Mouse (Mus musculus) CH12.LX (cell line): ENCODE measurements around the gene Gm49405. TPM values are rescaled to one million over a fixed set of nuclear protein-coding genes. Genes with fewer than 3 reads are reported as not detected.

ENCODE experiments used
- DNase-seq: peaks from one replicate; pipeline ENCODE4 v3.0.0-alpha.2; 2013; ENCODE audit errors: extremely low read depth
- H3K27ac ChIP-seq: 2 replicates; pipeline ENCODE4 v1.5.1; 2012; ENCODE audit warnings: low read depth, mild to moderate bottlenecking, control low read depth, moderate library complexity; ENCODE audit not compliant: insufficient read depth
- H3K27me3 ChIP-seq: replicated peaks from 2 replicates; pipeline ENCODE3; 2012; ENCODE audit warnings: inconsistent platforms
- H3K36me3 ChIP-seq, 2 experiments: replicated peaks in 1 of 2; 2 replicates each; pipeline versions ENCODE3 to v1.6.1; 2012; ENCODE audit warnings: inconsistent platforms in 1 of 2, low read length in 1 of 2, mild to moderate bottlenecking in 1 of 2, mixed read lengths in 1 of 2, moderate library complexity in 1 of 2; ENCODE audit not compliant: control insufficient read depth in 1 of 2, insufficient read depth in 1 of 2
- H3K4me1 ChIP-seq, 2 experiments: 2 replicates each; pipeline ENCODE4 v1.6.1; 2012; ENCODE audit warnings: inconsistent platforms in 1 of 2, moderate library complexity in 1 of 2; ENCODE audit not compliant: insufficient read depth in 2 of 2, control insufficient read depth in 1 of 2
- H3K4me2 ChIP-seq: 2 replicates; pipeline ENCODE4 v1.6.1; 2012; ENCODE audit warnings: low read depth, mild to moderate bottlenecking, control low read depth; ENCODE audit not compliant: poor library complexity, insufficient read depth, severe bottlenecking
- H3K4me3 ChIP-seq, 3 experiments: fragments of 150-350 bp in 1 of 3; sonication (generic) in 1 of 3; replicated peaks in 1 of 3; 2 replicates each; pipeline versions ENCODE3 to v1.5.1; 2011 to 2012; ENCODE audit warnings: low read depth in 2 of 3, low read length in 2 of 3, mild to moderate bottlenecking in 2 of 3, moderate library complexity in 2 of 3, control low read depth in 1 of 3, improper control_type of control experiment in 1 of 3, inconsistent platforms in 1 of 3, mixed read lengths in 1 of 3; ENCODE audit not compliant: poor library complexity in 1 of 3
- H3K79me2 ChIP-seq: replicated peaks from 2 replicates; pipeline ENCODE4 v1.6.1; 2012; ENCODE audit warnings: mild to moderate bottlenecking, moderate library complexity; ENCODE audit not compliant: control insufficient read depth, poor library complexity, insufficient read depth, severe bottlenecking; ENCODE audit errors: extremely low read depth
- H3K9ac ChIP-seq: 2 replicates; pipeline ENCODE4 v1.6.1; 2012; ENCODE audit warnings: low read depth, mild to moderate bottlenecking, control low read depth, moderate library complexity; ENCODE audit not compliant: insufficient read depth
- H3K9me3 ChIP-seq: replicated peaks from 2 replicates; pipeline ENCODE3; 2012; ENCODE audit warnings: low read length, inconsistent platforms, mixed read lengths
- CHD1 ChIP-seq: IDR thresholded peaks from 2 replicates; pipeline ENCODE4 v1.6.1; 2012; ENCODE audit warnings: low read depth, low read length, improper control_type of control experiment, inconsistent platforms
- IRF4 ChIP-seq: IDR thresholded peaks from 2 replicates; pipeline ENCODE4 v1.6.1; 2014; ENCODE audit warnings: low read depth, mild to moderate bottlenecking, inconsistent platforms, low read length, improper control_type of control experiment
- MAFK ChIP-seq: IDR thresholded peaks from 2 replicates; pipeline ENCODE4 v1.6.1; 2011; ENCODE audit warnings: low read length, improper control_type of control experiment; ENCODE audit not compliant: insufficient replicate concordance
- MEF2A ChIP-seq: IDR thresholded peaks from 2 replicates; pipeline ENCODE4 v1.6.1; 2014; ENCODE audit warnings: low read depth, mild to moderate bottlenecking, inconsistent platforms, low read length, improper control_type of control experiment, borderline replicate concordance
- MXI1 ChIP-seq: IDR thresholded peaks from 2 replicates; pipeline ENCODE4 v1.6.1; 2011; ENCODE audit warnings: mild to moderate bottlenecking, low read depth, low read length, improper control_type of control experiment
- POLR2A ChIP-seq: IDR thresholded peaks from 2 replicates; pipeline ENCODE4 v1.6.1; 2011; ENCODE audit warnings: low read depth, mild to moderate bottlenecking, improper control_type of control experiment, low read length
- POLR2AphosphoS2 ChIP-seq: IDR thresholded peaks from 2 replicates; pipeline ENCODE4 v1.6.1; 2011; ENCODE audit warnings: low read depth, low read length, improper control_type of control experiment
- RCOR1 ChIP-seq: conservative IDR thresholded peaks from 2 replicates; pipeline ENCODE4 v1.6.1; 2012; ENCODE audit warnings: low read depth, mild to moderate bottlenecking, inconsistent platforms, low read length, improper control_type of control experiment
- SIN3A ChIP-seq: IDR thresholded peaks from 2 replicates; pipeline ENCODE4 v1.6.1; 2012; ENCODE audit warnings: low read length, improper control_type of control experiment, inconsistent platforms
- SMC3 ChIP-seq: IDR thresholded peaks from 2 replicates; pipeline ENCODE4 v1.6.1; 2011; ENCODE audit warnings: low read depth, low read length, improper control_type of control experiment
- TBP ChIP-seq: conservative IDR thresholded peaks from 2 replicates; pipeline ENCODE4 v1.6.1; 2011; ENCODE audit warnings: low read depth, low read length, improper control_type of control experiment
- TCF12 ChIP-seq: IDR thresholded peaks from 2 replicates; pipeline ENCODE4 v1.6.1; 2014; ENCODE audit warnings: low read depth, mild to moderate bottlenecking, inconsistent platforms, low read length, improper control_type of control experiment
- USF1 ChIP-seq: IDR thresholded peaks from 2 replicates; pipeline ENCODE4 v1.6.1; 2014; ENCODE audit warnings: low read depth, mild to moderate bottlenecking, inconsistent platforms, low read length, improper control_type of control experiment
- dilution Hi-C: fragments of 300-500 bp; cut with MboI; formaldehyde crosslinking; loops from 2 replicates; pipeline ENCODE4 v1.14.3; 2020; ENCODE audit warnings: low sequenced_read_pairs; ENCODE audit not compliant: extremely low pct_unique_long_range_greater_than_20kb, extremely low pct_ligation_motif_present
- in situ Hi-C: fragments of 300-500 bp; cut with MboI; formaldehyde crosslinking; loops from 3 replicates; pipeline ENCODE4 v1.14.3; 2019; ENCODE audit warnings: low sequenced_read_pairs, low pct_ligation_motif_present, low pct_unique_long_range_greater_than_20kb, mixed read lengths
- polyA plus RNA-seq: library from polyadenylated mRNA; unstranded; fragments of >175 nt; gene quantifications from 2 replicates; pipeline ENCODE4 v1.2.1, GENCODE M21; 2012; ENCODE audit warnings: low read depth; ENCODE audit not compliant: insufficient read length
- total RNA-seq, 2 experiments: library from RNA; depleted of rRNA; stranded (reverse); fragments of 300-350 nt in 1 of 2; fragments of >200 nt in 1 of 2; gene quantifications; 2 replicates each; pipeline ENCODE4 v1.2.3; 2012 to 2014

Gm49405 gene
- total and polyA plus RNA-seq, 3 experiments, result 0.99 to 2.7 (median 2.0) TPM

- TF ChIP-seq RCOR1 (no peak), MAFK (no peak), POLR2A (no peak), SMC3 (no peak), MEF2A (no peak), TBP (no peak), IRF4 (no peak), TCF12 (no peak), USF1 (no peak), SIN3A (no peak), MXI1 (no peak), CHD1 (no peak), POLR2AphosphoS2 (no peak)
- TF ChIP-seq, all 38 proteins: peak for 0
- no peaks in the 10 kb centered on the region for H3K27me3 ChIP-seq
- H3K9me3 ChIP-seq, result peaks cover 2% of the 10 kb centered on the region
Observed at GRCm38 (mm10) chr19:4054613-4055012, 54.2 kb downstream of the Gm49405 start.

More at GRCm38 (mm10) chr19:4054613-4055012, 54.2 kb downstream of the Gm49405 start:
- no peak overlapping the region for H3K27ac ChIP-seq
- no peak for DNase-seq
- peaks cover 24 to 47% of the 10 kb centered on the region in 2 experiments for H3K4me1 ChIP-seq
- H3K4me2 ChIP-seq, result no peak overlapping the region
- no peaks in the 10 kb centered on the region for H3K79me2 ChIP-seq
- in situ Hi-C loops (loop anchor here (5.0 kb wide), 2 partner anchors 33 to 37 kb away; no protein-coding TSS in a partner anchor), dilution Hi-C loops (no loop called here)
- no peaks in the 10 kb centered on the region for H3K36me3 ChIP-seq
- H3K4me3 ChIP-seq, result no peak overlapping the region
- H3K9ac ChIP-seq, result no peak overlapping the region

Other genes with a start within 250 kb of the Gm49405 start
Only the 20 nearest of the 32 such genes appear.
- 46.6 and 53.2 TPM in 2 replicates for gene Tcirg1, start 93.5 kb upstream of the Gm49405 start, total RNA-seq (2012; rRNA removed)
- gene Tcirg1, start 93.5 kb upstream of the Gm49405 start, total RNA-seq (2014; rRNA removed), result 48.5 and 51.6 TPM in 2 replicates
- gene Tcirg1, start 93.5 kb upstream of the Gm49405 start, polyA plus RNA-seq, result 62.8 and 67.2 TPM in 2 replicates
- 216 TPM in 2 replicates for gene Ndufs8, start 87.9 kb upstream of the Gm49405 start, total RNA-seq (2012; rRNA removed)
- 196 and 248 TPM in 2 replicates for gene Ndufs8, start 87.9 kb upstream of the Gm49405 start, total RNA-seq (2014; rRNA removed)
- 182 and 195 TPM in 2 replicates for gene Ndufs8, start 87.9 kb upstream of the Gm49405 start, polyA plus RNA-seq
- gene Aldh3b1, start 70.8 kb upstream of the Gm49405 start, total RNA-seq (2012; rRNA removed), result 5.7 and 8.1 TPM in 2 replicates
- 3.7 and 5.9 TPM in 2 replicates for gene Aldh3b1, start 70.8 kb upstream of the Gm49405 start, total RNA-seq (2014; rRNA removed)
- gene Aldh3b1, start 70.8 kb upstream of the Gm49405 start, polyA plus RNA-seq, result 7.4 and 8.1 TPM in 2 replicates
- 77.9 and 84.7 TPM in 2 replicates for gene Unc93b1, start 65.4 kb upstream of the Gm49405 start, total RNA-seq (2012; rRNA removed)
- gene Unc93b1, start 65.4 kb upstream of the Gm49405 start, total RNA-seq (2014; rRNA removed), result 72.7 and 82.3 TPM in 2 replicates
- gene Unc93b1, start 65.4 kb upstream of the Gm49405 start, polyA plus RNA-seq, result 105 and 117 TPM in 2 replicates
- gene Aldh3b3, start 42.0 kb upstream of the Gm49405 start, total RNA-seq (2012; rRNA removed), result not detected in 2 replicates
- not detected in 2 replicates for gene Aldh3b3, start 42.0 kb upstream of the Gm49405 start, total RNA-seq (2014; rRNA removed)
- gene Aldh3b3, start 42.0 kb upstream of the Gm49405 start, polyA plus RNA-seq, result not detected in 2 replicates
- not detected in 2 replicates for gene Aldh3b2, start 28.3 kb upstream of the Gm49405 start, total RNA-seq (2012; rRNA removed)
- gene Aldh3b2, start 28.3 kb upstream of the Gm49405 start, total RNA-seq (2014; rRNA removed), result not detected in 2 replicates
- not detected in 2 replicates for gene Aldh3b2, start 28.3 kb upstream of the Gm49405 start, polyA plus RNA-seq
- 0.25 TPM in 1 of 2 replicates, not detected in the other for gene Acy3, start 14.1 kb upstream of the Gm49405 start, total RNA-seq (2012; rRNA removed)
- not detected in 2 replicates for gene Acy3, start 14.1 kb upstream of the Gm49405 start, total RNA-seq (2014; rRNA removed)
- gene Acy3, start 14.1 kb upstream of the Gm49405 start, polyA plus RNA-seq, result 0.29 and 0.83 TPM in 2 replicates
- not detected in 2 replicates for gene Tbx10, start 7.9 kb upstream of the Gm49405 start, total RNA-seq (2012; rRNA removed)
- not detected in 2 replicates for gene Tbx10, start 7.9 kb upstream of the Gm49405 start, total RNA-seq (2014; rRNA removed)
- gene Tbx10, start 7.9 kb upstream of the Gm49405 start, polyA plus RNA-seq, result not detected in 2 replicates
- 31.4 and 36.3 TPM in 2 replicates for gene Nudt8, start within 50 bp of the Gm49405 start, total RNA-seq (2012; rRNA removed)
- 31.7 and 40.2 TPM in 2 replicates for gene Nudt8, start within 50 bp of the Gm49405 start, total RNA-seq (2014; rRNA removed)
- gene Nudt8, start within 50 bp of the Gm49405 start, polyA plus RNA-seq, result 24.7 and 28.2 TPM in 2 replicates
- gene Doc2g, start 2.7 kb downstream of the Gm49405 start, total RNA-seq (2012; rRNA removed), result 4.4 and 5.2 TPM in 2 replicates
- gene Doc2g, start 2.7 kb downstream of the Gm49405 start, total RNA-seq (2014; rRNA removed), result 2.1 and 2.7 TPM in 2 replicates
- gene Doc2g, start 2.7 kb downstream of the Gm49405 start, polyA plus RNA-seq, result 5.7 and 6.4 TPM in 2 replicates
- 183 TPM in 2 replicates for gene Ndufv1, start 12.2 kb downstream of the Gm49405 start, total RNA-seq (2012; rRNA removed)
- gene Ndufv1, start 12.2 kb downstream of the Gm49405 start, total RNA-seq (2014; rRNA removed), result 119 TPM in 2 replicates
- gene Ndufv1, start 12.2 kb downstream of the Gm49405 start, polyA plus RNA-seq, result 133 and 136 TPM in 2 replicates
- 529 and 544 TPM in 2 replicates for gene Gstp1, start 37.4 kb downstream of the Gm49405 start, total RNA-seq (2012; rRNA removed)
- 333 and 343 TPM in 2 replicates for gene Gstp1, start 37.4 kb downstream of the Gm49405 start, total RNA-seq (2014; rRNA removed)
- 468 and 696 TPM in 2 replicates for gene Gstp1, start 37.4 kb downstream of the Gm49405 start, polyA plus RNA-seq
- gene Gstp2, start 45.4 kb downstream of the Gm49405 start, total RNA-seq (2012; rRNA removed), result 6.0 and 21.1 TPM in 2 replicates
- not detected in 2 replicates for gene Gstp2, start 45.4 kb downstream of the Gm49405 start, total RNA-seq (2014; rRNA removed)
- 1.4 and 2.4 TPM in 2 replicates for gene Gstp2, start 45.4 kb downstream of the Gm49405 start, polyA plus RNA-seq
- 0.46 and 1.4 TPM in 2 replicates for gene Gstp3, start 58.9 kb downstream of the Gm49405 start, total RNA-seq (2012; rRNA removed)
- not detected in 2 replicates for gene Gstp3, start 58.9 kb downstream of the Gm49405 start, total RNA-seq (2014; rRNA removed)
- not detected in 2 replicates for gene Gstp3, start 58.9 kb downstream of the Gm49405 start, polyA plus RNA-seq
- gene Cabp2, start 81.0 kb downstream of the Gm49405 start, total RNA-seq (2012; rRNA removed), result not detected in 2 replicates
- gene Cabp2, start 81.0 kb downstream of the Gm49405 start, total RNA-seq (2014; rRNA removed), result not detected in 2 replicates
- gene Cabp2, start 81.0 kb downstream of the Gm49405 start, polyA plus RNA-seq, result not detected in 2 replicates
- 69.5 and 90.3 TPM in 2 replicates for gene Cdk2ap2, start 96.6 kb downstream of the Gm49405 start, total RNA-seq (2012; rRNA removed)
- gene Cdk2ap2, start 96.6 kb downstream of the Gm49405 start, total RNA-seq (2014; rRNA removed), result 57.0 and 63.4 TPM in 2 replicates
- gene Cdk2ap2, start 96.6 kb downstream of the Gm49405 start, polyA plus RNA-seq, result 55.6 and 67.1 TPM in 2 replicates
- 43.8 and 46.1 TPM in 2 replicates for gene Pitpnm1, start 99.4 kb downstream of the Gm49405 start, total RNA-seq (2012; rRNA removed)
- gene Pitpnm1, start 99.4 kb downstream of the Gm49405 start, total RNA-seq (2014; rRNA removed), result 14.8 and 15.9 TPM in 2 replicates
- gene Pitpnm1, start 99.4 kb downstream of the Gm49405 start, polyA plus RNA-seq, result 33.3 and 34.7 TPM in 2 replicates
- 37.5 and 39.7 TPM in 2 replicates for gene Aip, start 125.2 kb downstream of the Gm49405 start, total RNA-seq (2012; rRNA removed)
- 10.8 and 11.7 TPM in 2 replicates for gene Aip, start 125.2 kb downstream of the Gm49405 start, total RNA-seq (2014; rRNA removed)
- gene Aip, start 125.2 kb downstream of the Gm49405 start, polyA plus RNA-seq, result 64.8 and 87.9 TPM in 2 replicates
- 0.17 and 0.25 TPM in 2 replicates for gene Gpr152, start 139.2 kb downstream of the Gm49405 start, total RNA-seq (2012; rRNA removed)
- 0.05 TPM in 1 of 2 replicates, not detected in the other for gene Gpr152, start 139.2 kb downstream of the Gm49405 start, total RNA-seq (2014; rRNA removed)
- gene Gpr152, start 139.2 kb downstream of the Gm49405 start, polyA plus RNA-seq, result 0.71 and 0.82 TPM in 2 replicates
- 2.8 and 3.3 TPM in 2 replicates for gene Cabp4, start 143.4 kb downstream of the Gm49405 start, total RNA-seq (2012; rRNA removed)
- gene Cabp4, start 143.4 kb downstream of the Gm49405 start, total RNA-seq (2014; rRNA removed), result 6.4 and 6.9 TPM in 2 replicates
- gene Cabp4, start 143.4 kb downstream of the Gm49405 start, polyA plus RNA-seq, result 11.8 and 14.7 TPM in 2 replicates